Mouse (Mus musculus) MEL (cell line): ENCODE data around the gene 4930523C07Rik. TPM values are rescaled to one million over a fixed set of nuclear protein-coding genes. Genes with fewer than 3 reads are reported as not detected.

Experiments used
- DNase-seq: peaks from one replicate; pipeline ENCODE4 v3.0.0; 2011; ENCODE audit warnings: low read depth, low spot score
- H3K27ac ChIP-seq: 2 replicates; pipeline ENCODE4 v1.5.1; 2012; ENCODE audit warnings: low read depth, mild to moderate bottlenecking, control low read depth, low read length, moderate library complexity; ENCODE audit not compliant: control insufficient read depth
- H3K27me3 ChIP-seq, 2 experiments: fragments of 150-350 bp in 1 of 2; sonication (generic) in 1 of 2; 2 replicates each; pipeline ENCODE4 v1.6.1; 2012; ENCODE audit warnings: low read length in 2 of 2, mild to moderate bottlenecking in 2 of 2, improper control_type of control experiment in 1 of 2, moderate library complexity in 1 of 2; ENCODE audit not compliant: insufficient read depth in 2 of 2, control insufficient read depth in 1 of 2
- H3K36me3 ChIP-seq, 2 experiments: 2 replicates each; pipeline ENCODE4 v1.6.1; 2012 to 2014; ENCODE audit warnings: low read length in 2 of 2, improper control_type of control experiment in 1 of 2, inconsistent platforms in 1 of 2, mild to moderate bottlenecking in 1 of 2; ENCODE audit not compliant: insufficient read depth in 2 of 2, control insufficient read depth in 1 of 2
- H3K4me1 ChIP-seq, 2 experiments: fragments of 150-350 bp in 1 of 2; sonication (generic) in 1 of 2; 2 replicates each; pipeline ENCODE4 v1.6.1; 2012; ENCODE audit warnings: low read length in 2 of 2, improper control_type of control experiment in 1 of 2, mild to moderate bottlenecking in 1 of 2; ENCODE audit not compliant: insufficient read depth in 2 of 2, control insufficient read depth in 1 of 2
- H3K4me3 ChIP-seq, 2 experiments: fragments of 150-350 bp in 1 of 2; sonication (generic) in 1 of 2; 2 replicates each; pipeline ENCODE4 v1.5.1; 2012; ENCODE audit warnings: low read depth in 2 of 2, low read length in 2 of 2, mild to moderate bottlenecking in 2 of 2, moderate library complexity in 2 of 2, control low read depth in 1 of 2, improper control_type of control experiment in 1 of 2; ENCODE audit not compliant: control insufficient read depth in 1 of 2, insufficient read depth in 1 of 2
- H3K79me2 ChIP-seq: 2 replicates; pipeline ENCODE4 v1.6.1; 2012; ENCODE audit warnings: mild to moderate bottlenecking, low read length, moderate library complexity; ENCODE audit not compliant: control insufficient read depth, poor library complexity, insufficient read depth
- H3K9ac ChIP-seq: 2 replicates; pipeline ENCODE4 v1.6.1; 2012; ENCODE audit warnings: low read depth, mild to moderate bottlenecking, control low read depth, low read length, moderate library complexity; ENCODE audit not compliant: control insufficient read depth, poor library complexity, severe bottlenecking
- H3K9me3 ChIP-seq: fragments of 150-350 bp; sonication (generic); replicated peaks from 2 replicates; pipeline ENCODE4 v1.6.1; 2012; ENCODE audit warnings: mild to moderate bottlenecking, low read length, improper control_type of control experiment, moderate library complexity; ENCODE audit not compliant: insufficient read depth
- CHD1 ChIP-seq: IDR thresholded peaks from 2 replicates; pipeline ENCODE4 v1.6.1; 2012; ENCODE audit warnings: low read depth, mild to moderate bottlenecking, inconsistent platforms, low read length, improper control_type of control experiment
- E2F4 ChIP-seq: IDR thresholded peaks from 2 replicates; pipeline ENCODE4 v1.6.1; 2011; ENCODE audit warnings: low read depth, low read length, improper control_type of control experiment, borderline replicate concordance
- ELF1 ChIP-seq: IDR thresholded peaks from 2 replicates; pipeline ENCODE4 v1.6.1; 2014; ENCODE audit warnings: low read depth, mild to moderate bottlenecking, inconsistent platforms, low read length, improper control_type of control experiment, moderate library complexity
- ETS1 ChIP-seq: IDR thresholded peaks from 2 replicates; pipeline ENCODE4 v1.6.1; 2012; ENCODE audit warnings: low read depth, mild to moderate bottlenecking, inconsistent platforms, low read length, improper control_type of control experiment, moderate library complexity
- GATA1 ChIP-seq: IDR thresholded peaks from 2 replicates; pipeline ENCODE4 v1.6.1; 2011; ENCODE audit warnings: low read depth, low read length, improper control_type of control experiment
- JUND ChIP-seq: IDR thresholded peaks from 2 replicates; pipeline ENCODE4 v1.6.1; 2011; ENCODE audit warnings: low read depth, mild to moderate bottlenecking, improper control_type of control experiment, low read length
- KAT2A ChIP-seq: conservative IDR thresholded peaks from 2 replicates; pipeline ENCODE4 v1.6.1; 2012; ENCODE audit warnings: low read depth, low read length, improper control_type of control experiment, inconsistent platforms
- MAFK ChIP-seq: IDR thresholded peaks from 2 replicates; pipeline ENCODE4 v1.6.1; 2011; ENCODE audit warnings: low read depth, mild to moderate bottlenecking, low read length, improper control_type of control experiment, borderline replicate concordance
- MAZ ChIP-seq: IDR thresholded peaks from 2 replicates; pipeline ENCODE4 v1.6.1; 2012; ENCODE audit warnings: low read depth, mild to moderate bottlenecking, inconsistent platforms, low read length, improper control_type of control experiment
- MYB ChIP-seq: IDR thresholded peaks from 2 replicates; pipeline ENCODE4 v1.6.1; 2011; ENCODE audit warnings: mild to moderate bottlenecking, low read depth, low read length, improper control_type of control experiment
- MYC ChIP-seq: IDR thresholded peaks from 2 replicates; pipeline ENCODE4 v1.6.1; 2011; ENCODE audit warnings: low read depth, mild to moderate bottlenecking, low read length, improper control_type of control experiment, moderate library complexity
- NELFE ChIP-seq: IDR thresholded peaks from 2 replicates; pipeline ENCODE4 v1.6.1; 2011; ENCODE audit warnings: low read depth, low read length, improper control_type of control experiment
- NRF1 ChIP-seq: IDR thresholded peaks from 2 replicates; pipeline ENCODE4 v1.6.1; 2014; ENCODE audit warnings: low read depth, mild to moderate bottlenecking, inconsistent platforms, low read length, improper control_type of control experiment, moderate library complexity; ENCODE audit not compliant: poor library complexity, insufficient read depth, severe bottlenecking
- POLR2A ChIP-seq, 2 experiments: IDR thresholded peaks; 2 replicates each; pipeline ENCODE4 v1.6.1; 2011 to 2012; ENCODE audit warnings: low read length in 2 of 2, mild to moderate bottlenecking in 2 of 2, control low read depth in 1 of 2, improper control_type of control experiment in 1 of 2, low read depth in 1 of 2, moderate library complexity in 1 of 2; ENCODE audit not compliant: control insufficient read depth in 1 of 2, insufficient read depth in 1 of 2, poor library complexity in 1 of 2
- POLR2AphosphoS5 ChIP-seq: IDR thresholded peaks from 2 replicates; pipeline ENCODE4 v1.6.1; 2012; ENCODE audit warnings: low read depth, borderline replicate concordance, mild to moderate bottlenecking, inconsistent platforms, low read length, moderate library complexity, mixed read lengths
- SIN3A ChIP-seq: IDR thresholded peaks from 2 replicates; pipeline ENCODE4 v1.6.1; 2012; ENCODE audit warnings: low read length, improper control_type of control experiment, inconsistent platforms
- SMC3 ChIP-seq: IDR thresholded peaks from 2 replicates; pipeline ENCODE4 v1.6.1; 2011; ENCODE audit warnings: low read depth, low read length, improper control_type of control experiment
- TAL1 ChIP-seq: IDR thresholded peaks from 2 replicates; pipeline ENCODE4 v1.6.1; 2012; ENCODE audit warnings: mild to moderate bottlenecking, inconsistent platforms, low read length, moderate library complexity, mixed read lengths
- UBTF ChIP-seq: IDR thresholded peaks from 2 replicates; pipeline ENCODE4 v1.6.1; 2012; ENCODE audit warnings: low read depth, mild to moderate bottlenecking, inconsistent platforms, low read length, improper control_type of control experiment, moderate library complexity, borderline replicate concordance; ENCODE audit not compliant: insufficient read depth
- ZC3H11A ChIP-seq: IDR thresholded peaks from 2 replicates; pipeline ENCODE4 v1.6.1; 2012; ENCODE audit warnings: low read depth, mild to moderate bottlenecking, inconsistent platforms, low read length, improper control_type of control experiment
- ZMIZ1 ChIP-seq: IDR thresholded peaks from 2 replicates; pipeline ENCODE4 v1.6.1; 2012; ENCODE audit warnings: low read depth, mild to moderate bottlenecking, inconsistent platforms, low read length, improper control_type of control experiment, moderate library complexity
- ZNF384 ChIP-seq: IDR thresholded peaks from 2 replicates; pipeline ENCODE4 v1.6.1; 2012; ENCODE audit warnings: low read depth, mild to moderate bottlenecking, inconsistent platforms, low read length, improper control_type of control experiment
- polyA plus RNA-seq, 2 experiments: library from polyadenylated mRNA; stranded (reverse) in 1 of 2; unstranded in 1 of 2; fragments of >175 nt in 1 of 2; fragments of >200 nt in 1 of 2; gene quantifications; 2 replicates each; pipeline versions ENCODE4 v1.2.1 to v1.2.4; 2012; ENCODE audit warnings: low replicate concordance in 2 of 2, low read depth in 1 of 2; ENCODE audit not compliant: insufficient read length in 2 of 2, insufficient read depth in 1 of 2, missing spikeins in 1 of 2
- total RNA-seq: library from RNA; depleted of rRNA; stranded (reverse); fragments of 300-350 nt; gene quantifications from 2 replicates; pipeline ENCODE4 v1.2.3, GENCODE M21; 2012

The 4930523C07Rik gene
- total and polyA plus RNA-seq, 3 experiments, result not detected

GRCm38 (mm10) chr1:160049131-160049880 is 5.1 kb downstream of the 4930523C07Rik start:
- no peaks in the 10 kb centered on the region for H3K4me1 ChIP-seq
- no peak for DNase-seq
- no peaks in the 10 kb centered on the region for H3K79me2 ChIP-seq
- H3K27ac ChIP-seq, result no peak overlapping the region
- H3K27me3 ChIP-seq, result no peaks in the 10 kb centered on the region
- no peaks in the 10 kb centered on the region for H3K36me3 ChIP-seq
- TF ChIP-seq ZMIZ1, result no peak
- no peak for TF ChIP-seq GATA1
- no peak for TF ChIP-seq NRF1
- TF ChIP-seq ELF1, result no peak
- TF ChIP-seq KAT2A, result no peak
- no peak for TF ChIP-seq JUND
- TF ChIP-seq MYB, result no peak
- TF ChIP-seq MYC, result no peak
- no peak for TF ChIP-seq POLR2A (IDR thresholded peaks at IDR 0.05; ENCODE audit: control insufficient read depth in 1 of 2, insufficient read depth in 1 of 2, low read depth in 1 of 2, low read length in 2 of 2, poor library complexity in 1 of 2)
- TF ChIP-seq TAL1, result no peak
- no peak for TF ChIP-seq UBTF
- no peak for TF ChIP-seq MAFK
- no peak for TF ChIP-seq POLR2AphosphoS5
- TF ChIP-seq ZNF384, result no peak
- TF ChIP-seq ETS1, result no peak
- no peak for TF ChIP-seq ZC3H11A
- no peak for TF ChIP-seq CHD1
- TF ChIP-seq SMC3, result no peak
- H3K9ac ChIP-seq, result no peak overlapping the region
- no peaks in the 10 kb centered on the region for H3K9me3 ChIP-seq
- H3K4me3 ChIP-seq, result no peak overlapping the region

GRCm38 (mm10) chr1:160050898-160051297 is 6.7 kb downstream of the 4930523C07Rik start:
- Histone ChIP-seq H3K27ac (no peak overlapping the region), H3K9ac (no peak overlapping the region), H3K4me1 (no peaks in the 10 kb centered on the region), H3K36me3 (no peaks in the 10 kb centered on the region), H3K79me2 (no peaks in the 10 kb centered on the region), H3K9me3 (no peaks in the 10 kb centered on the region), H3K4me3 (no peak overlapping the region), H3K27me3 (no peaks in the 10 kb centered on the region)
- no peak for TF ChIP-seq MAFK
- no peak for TF ChIP-seq KAT2A
- TF ChIP-seq MAZ, result no peak
- no peak for TF ChIP-seq NELFE
- TF ChIP-seq SMC3, result no peak
- TF ChIP-seq E2F4, result no peak
- TF ChIP-seq SIN3A, result no peak
- TF ChIP-seq MYC, result no peak
- no peak for TF ChIP-seq JUND
- TF ChIP-seq NRF1, result no peak
- DNase-seq, result no peak
